Mouse (Mus musculus) 3T3-L1 (cell line): ENCODE results near the gene Mtrex.

Source experiments
- DNase-seq: peaks from one replicate; pipeline ENCODE4 v3.0.0-alpha.2; 2015; ENCODE audit warnings: low read depth, low spot score

The Mtrex gene

DNA sequence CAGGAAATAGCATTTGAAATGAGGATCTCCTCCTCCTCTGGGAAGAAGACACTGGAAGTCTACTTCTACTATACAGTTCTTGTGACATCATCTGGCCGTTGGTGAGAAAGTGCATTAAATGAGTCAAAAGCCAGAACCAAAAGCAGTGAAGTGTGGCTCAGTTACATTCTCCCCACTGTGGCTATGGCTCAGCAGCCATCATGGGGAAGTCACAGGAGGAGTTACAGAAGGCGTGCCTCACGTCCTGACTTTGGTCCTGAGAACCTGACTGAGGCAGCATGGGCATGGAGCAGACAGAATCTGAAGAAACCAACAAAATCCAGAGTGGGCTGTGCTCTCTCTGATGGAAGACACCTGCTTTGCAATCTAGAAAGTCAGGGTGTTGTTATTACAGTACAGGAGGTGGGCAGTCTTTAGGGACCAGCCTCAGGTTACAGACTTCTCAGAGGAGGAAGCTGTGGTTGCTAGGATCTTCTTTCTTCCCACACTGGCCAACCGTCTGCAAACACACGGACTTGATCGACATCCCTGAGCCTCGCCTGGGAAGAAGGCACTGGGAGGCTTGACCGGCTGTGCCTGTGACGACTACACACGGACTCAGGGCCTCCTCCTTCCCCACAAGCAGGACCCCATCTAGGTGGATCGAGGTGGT is 57.0 kb downstream of the Mtrex start:
- DNase-seq, result no peak

DNA sequence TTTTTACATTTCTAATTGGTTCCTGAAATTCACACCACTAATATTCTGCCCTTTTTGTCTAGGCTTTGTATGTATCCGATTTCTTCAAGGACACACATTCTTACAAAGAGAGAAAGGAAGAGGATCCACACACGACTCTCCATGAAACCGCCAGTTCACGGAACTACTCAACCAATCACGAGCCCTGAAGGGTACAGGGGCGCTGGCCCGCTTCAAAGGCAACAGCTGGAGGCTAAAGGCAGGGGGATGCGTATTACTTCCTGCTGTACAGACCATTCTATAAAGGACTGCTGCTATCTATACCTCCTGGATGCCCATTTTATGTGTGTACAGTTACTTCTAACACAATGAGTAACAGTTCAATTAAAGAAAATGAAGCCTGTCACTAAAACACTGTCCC is 59.8 kb downstream of the Mtrex start:
- DNase-seq, result no peak

DNA sequence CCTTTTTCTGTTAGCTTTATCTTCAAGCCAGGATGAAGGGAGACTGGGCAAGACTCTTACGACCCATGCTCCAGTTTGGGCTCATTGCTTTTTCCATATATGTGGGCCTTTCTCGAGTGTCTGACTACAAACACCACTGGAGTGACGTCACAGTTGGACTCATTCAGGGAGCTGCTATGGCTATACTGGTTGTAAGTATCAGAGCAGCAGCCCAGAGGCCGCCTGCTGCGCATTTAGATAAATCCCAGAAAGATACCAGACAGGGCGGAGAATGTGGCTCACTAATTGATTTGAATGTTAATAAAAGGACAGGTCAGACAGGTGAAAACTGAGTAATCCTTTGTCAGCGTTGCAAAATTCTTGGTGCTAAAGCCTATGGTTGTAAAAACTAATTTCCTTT is 60.4 kb downstream of the Mtrex start:
- DNase-seq, result no peak

DNA sequence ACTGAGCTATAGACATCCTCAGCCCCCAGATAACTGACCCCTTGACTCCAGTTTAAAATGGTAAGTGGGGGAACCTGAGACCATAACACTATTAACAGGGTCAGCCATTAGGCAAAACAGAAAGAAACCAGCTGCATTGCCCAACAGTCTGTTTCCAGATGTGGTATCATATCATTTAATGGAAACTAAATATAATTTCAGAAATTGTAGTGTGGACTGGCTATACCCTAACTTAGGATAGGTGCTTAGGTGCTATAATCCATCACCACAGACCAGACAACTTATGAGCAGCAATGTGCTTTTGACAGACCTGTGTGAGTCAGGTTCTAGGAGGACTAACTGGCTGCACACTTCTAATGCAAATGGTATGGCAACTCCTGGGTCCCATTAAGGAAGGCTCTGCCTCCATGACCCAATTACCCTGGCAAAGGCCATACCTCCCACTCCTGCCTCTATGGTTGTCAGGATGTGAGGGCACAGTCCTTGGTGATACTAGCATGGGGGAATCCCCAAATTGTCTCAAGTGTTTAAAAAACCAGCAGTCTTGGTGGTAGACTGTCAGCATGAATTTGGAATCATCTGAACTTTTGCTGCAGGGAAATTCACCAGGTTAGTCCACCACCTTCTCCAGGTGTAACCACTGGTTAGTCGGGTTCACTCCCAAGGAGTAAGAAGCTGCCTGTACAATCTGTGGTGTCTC is 64.1 kb downstream of the Mtrex start:
- peak; percentile 47 for DNase-seq

DNA sequence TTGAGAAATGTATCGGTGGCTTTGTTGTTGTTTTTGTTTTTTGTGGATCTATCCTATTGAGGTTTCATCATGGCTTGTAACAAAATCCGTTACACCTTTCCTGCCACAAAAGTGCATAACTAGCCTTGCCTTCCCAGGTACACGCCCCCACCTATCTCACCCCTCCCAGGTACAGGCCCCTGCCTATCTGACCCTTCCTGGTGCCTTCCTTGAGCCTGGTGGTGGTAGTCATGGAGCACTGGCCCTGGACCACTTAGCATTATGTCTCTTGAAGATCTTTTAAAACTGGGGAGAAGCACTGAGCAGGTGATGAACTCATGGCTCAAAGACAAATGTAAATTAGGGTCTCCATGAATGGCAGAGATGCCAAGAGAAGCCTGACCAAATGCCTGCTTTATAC is 64.9 kb downstream of the Mtrex start:
- DNase-seq, result no peak

DNA sequence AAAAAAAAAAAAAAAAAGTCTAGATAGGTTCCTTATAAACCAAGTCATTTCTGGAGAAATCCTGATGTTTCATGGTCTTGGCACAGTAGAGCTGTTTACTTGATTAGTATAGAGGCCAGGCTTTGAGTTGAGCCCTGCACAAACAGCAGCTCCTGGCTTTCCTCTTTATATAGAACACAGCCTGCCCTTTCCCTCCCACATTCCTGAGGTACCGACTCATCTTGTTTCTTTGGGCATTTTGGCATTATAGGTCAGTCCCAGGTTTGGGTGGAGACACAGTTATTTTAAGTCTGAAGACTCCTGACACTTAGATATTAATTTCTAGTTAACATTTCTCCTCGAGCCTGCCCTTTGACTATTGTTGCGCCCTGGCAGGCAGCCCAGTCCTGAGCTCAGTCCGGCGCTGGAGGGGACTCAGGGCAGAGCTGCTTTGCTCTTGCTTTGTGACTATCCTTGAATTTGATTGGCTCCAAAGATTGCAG is 65.3 kb downstream of the Mtrex start:
- peak; percentile 94 for DNase-seq

DNA sequence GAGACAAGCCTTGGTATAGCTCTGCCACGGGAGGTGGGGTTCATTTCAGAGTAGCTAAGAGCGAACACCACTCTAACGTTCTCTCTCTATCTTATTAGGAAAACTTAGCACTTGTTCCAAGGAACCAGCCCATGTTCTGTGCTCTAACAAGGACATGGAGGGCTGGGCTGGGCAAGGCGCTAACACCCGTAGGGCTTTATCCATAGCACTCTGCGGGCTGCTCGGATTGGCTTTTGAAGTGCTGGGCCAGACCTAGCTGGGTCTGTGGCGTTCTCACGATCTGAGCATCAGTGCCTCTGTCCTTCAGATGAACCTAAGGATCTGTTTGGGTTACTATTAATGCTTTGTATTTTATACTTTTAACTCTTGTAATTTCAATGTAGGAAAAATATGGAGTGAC is 66.3 kb downstream of the Mtrex start:
- DNase-seq, result no peak

DNA sequence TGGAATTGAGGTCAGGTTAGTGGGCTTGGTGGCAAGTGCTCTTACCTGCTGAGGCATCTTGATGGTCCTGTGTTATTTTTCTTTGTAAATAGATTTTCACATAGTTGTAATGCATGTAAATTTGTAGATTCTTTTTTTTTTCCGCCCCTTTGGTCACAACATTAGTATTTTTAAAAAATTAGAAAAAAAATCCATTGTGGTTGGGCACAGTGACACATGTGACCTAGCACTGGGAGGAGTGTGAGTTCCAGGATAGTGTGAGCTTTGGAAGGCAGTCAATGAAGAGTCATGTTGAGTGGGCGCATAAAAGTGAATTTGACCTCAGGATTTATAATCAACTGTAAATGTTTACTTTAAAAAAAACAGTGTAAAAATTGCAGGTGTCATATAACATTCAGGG is 66.8 kb downstream of the Mtrex start:
- DNase-seq, result no peak

DNA sequence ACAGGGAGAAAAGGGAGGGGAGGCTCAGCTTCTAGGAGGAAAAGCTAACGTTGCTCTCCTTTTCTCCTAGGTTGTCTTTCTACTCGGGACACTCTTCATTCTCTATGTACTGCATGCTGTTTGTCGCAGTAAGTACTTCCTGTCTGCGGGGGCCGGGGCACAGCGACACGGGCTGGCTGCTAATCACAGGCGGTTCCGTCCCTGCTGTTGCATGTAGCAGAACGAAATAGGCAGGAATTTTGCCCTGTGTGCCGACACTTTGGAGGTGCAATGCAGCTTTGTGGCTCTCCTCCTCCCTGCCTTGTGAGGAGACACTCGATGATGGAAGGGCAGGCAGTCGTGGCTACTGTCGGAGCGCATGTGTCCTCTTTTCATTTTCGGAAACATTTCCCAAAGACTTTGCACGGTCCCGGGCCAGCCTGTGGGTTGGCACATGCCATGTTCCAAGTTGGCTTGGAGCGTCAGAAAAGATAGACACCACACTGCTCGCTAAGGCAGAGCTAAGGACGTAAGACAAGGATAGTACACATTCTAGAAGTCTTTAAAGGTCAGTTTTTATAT is 67.5 kb downstream of the Mtrex start:
- no peak for DNase-seq

DNA sequence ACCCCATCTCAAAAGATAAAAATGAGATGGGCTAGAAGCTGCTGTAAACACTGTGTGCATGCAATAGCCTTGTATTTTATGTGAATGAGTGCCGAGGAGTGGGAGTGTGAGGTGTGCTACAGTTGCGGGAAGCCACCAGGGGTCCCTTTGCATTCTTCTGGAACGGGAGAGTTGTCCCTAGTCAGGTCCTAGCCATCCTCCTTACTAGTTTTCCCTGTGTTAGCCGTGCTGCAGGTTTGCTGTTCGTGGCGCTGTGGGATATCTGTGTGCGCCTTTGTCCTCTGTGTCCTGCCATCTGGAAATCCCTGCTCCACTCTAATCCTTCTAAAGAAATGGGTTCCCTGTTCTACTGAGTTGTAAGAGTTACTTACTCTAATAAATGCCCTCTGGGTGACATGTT is 69.3 kb downstream of the Mtrex start:
- no peak for DNase-seq

DNA sequence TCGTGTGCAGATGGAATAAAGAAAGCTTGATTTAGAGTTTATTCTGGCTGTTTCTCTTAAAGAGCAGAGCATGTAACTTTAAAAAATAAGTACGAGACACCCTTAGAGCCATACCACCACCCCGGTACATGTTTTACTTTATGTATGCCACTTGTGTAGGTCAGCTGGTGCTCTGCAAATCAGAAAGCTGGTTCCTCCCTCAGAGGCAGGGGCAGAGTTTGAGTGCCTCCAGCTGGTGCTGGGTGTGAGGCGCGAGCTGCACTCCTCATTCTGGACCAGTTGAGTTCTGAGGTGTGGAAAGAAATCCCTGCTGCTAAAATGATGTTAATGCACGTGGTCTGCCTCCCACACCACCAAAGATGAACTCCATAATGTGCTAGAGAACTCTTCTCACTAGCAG is 72.8 kb downstream of the Mtrex start:
- no peak for DNase-seq

DNA sequence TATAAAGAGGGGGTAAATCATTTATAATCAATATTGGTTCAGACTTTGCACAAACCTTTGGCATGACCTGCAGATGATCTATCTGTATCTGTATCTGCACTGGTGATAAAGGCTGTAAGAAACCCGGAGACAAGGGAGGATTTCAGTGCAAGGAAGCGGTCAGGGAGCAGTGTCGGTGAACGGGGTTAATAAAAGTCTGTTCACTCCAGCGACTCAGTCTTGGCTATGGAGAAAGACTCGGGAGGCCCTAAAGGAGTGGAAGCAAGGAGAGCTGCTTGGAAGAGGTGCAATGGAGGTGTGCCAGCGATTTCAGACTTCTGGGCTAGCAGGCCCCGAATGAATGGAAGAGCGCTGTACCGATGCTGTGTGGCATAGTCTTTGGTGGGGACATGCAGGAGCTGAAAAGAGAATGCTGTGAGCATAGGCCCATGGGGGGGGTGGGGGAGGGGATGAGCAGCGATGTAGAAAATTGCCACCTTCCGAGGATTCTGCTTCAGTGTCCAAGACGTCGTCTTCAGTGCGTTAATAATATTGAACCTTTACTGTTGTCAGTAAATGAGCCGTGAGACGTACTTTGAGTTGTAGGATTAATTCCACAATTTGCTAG is 73.4 kb downstream of the Mtrex start:
- DNase-seq, result no peak

DNA sequence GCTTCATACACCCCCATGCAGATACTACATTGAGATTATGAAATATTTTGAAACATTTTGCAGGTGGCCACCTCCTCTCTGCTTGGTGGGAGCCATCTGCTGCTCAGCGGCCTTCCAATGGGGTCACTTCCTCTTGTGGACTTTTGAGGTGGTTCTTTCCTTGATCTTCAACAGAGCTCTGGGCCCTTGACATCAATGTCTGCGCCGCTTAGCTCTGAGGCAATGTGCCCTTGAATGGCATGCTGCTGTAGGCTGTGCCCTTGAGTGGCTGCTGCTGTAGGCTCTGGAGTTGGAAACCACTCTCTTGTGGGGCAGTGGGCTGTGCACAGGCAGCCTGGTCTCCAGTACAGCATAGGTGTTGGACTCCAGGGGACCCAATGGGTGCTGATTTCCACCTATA is 81.3 kb downstream of the Mtrex start:
- no peak for DNase-seq

DNA sequence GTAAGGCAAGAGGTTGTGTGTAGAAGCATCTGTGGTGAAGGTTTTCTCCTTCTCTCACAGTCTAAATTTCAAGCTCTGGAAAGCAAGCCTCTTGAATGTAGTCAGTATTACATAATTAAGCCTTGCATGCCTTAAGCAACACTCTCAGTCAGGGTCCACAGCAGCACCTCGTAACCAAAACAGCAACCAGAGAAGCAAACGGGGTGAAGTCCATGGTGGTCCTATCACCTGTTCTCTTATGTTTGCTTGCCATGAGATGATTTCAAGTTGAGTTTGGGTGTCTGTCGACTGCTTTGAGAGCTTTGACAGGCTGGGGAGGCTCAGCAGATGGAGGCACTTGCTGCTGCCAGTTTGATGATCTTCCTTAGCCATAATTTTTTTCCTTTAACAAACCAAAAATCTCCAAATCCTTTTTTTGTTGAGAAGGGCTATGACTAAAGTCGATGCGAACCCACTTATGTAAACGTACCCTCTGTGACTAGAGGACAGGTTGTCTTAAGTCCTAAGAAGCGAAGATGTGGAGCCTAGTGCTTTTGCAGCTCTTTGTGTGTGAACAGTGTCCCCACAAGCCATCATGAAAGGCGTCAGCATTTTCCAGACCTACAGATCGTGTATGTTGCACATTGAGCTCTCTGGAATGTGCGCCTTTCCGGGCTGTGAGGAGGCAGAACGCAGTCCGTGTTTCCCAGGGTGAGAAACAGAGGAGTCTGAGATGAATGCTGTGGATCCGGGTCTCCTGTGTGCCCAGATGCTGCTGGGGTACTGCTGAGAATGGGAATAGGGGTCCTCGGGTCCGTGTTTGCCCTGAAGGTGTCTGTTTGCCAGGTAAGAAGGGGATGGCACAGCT is 86.7 kb downstream of the Mtrex start:
- DNase-seq, result no peak

DNA sequence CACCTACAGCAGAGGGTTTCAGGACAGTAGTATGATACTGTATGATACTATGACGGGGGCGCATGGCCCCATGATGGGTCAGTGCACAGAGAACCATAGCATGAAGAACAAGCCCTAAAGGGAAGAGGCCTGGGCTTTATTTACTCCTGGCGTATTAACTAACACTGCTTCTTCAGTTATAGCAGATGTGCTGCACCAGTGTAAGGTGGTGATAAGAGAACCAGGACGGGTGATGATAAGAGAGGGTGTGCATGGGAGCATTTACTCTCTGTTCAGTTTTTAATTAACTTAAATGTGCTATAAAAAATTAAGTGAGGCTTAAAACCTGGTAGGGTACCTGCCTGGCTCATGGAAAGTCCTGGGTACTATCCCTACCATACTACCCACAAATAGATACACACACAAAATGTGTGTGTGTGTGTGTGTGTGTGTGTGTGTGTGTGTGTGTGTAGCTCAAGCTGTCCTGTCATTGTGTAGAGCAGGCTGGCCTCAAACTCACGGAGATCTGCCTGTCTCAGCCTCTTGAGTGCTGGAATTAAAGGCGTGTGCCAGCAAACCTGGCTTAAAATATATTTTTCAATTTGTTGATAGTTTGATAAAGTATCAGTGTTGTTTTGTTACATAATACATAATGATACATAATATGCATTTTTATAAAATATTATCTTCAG is 88.5 kb downstream of the Mtrex start:
- DNase-seq, result no peak

DNA sequence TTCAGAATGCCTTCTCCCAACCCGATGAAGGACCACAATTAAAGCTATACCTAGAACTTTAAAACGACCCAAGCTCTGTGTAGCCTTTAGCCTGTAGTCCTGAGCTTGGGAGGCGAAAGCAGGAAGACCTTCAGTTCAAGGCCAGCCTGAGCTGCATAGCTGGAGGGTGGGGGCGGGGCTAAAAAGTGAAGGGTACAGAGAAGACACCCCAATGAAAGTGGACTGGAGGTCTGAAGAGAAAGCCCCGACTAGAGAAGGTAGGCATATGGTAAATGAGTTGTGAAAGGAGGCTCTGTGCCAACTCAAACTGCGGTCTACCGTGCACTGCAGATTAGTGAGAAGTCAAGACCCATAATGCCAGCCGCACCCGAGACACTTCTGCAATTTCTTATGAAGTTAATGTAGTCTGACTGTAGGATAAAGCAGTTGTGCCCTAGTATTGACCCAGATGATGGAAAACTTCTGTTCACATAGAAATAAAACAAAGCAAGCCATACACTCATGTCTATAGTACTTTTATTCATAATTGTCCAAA is 89.5 kb downstream of the Mtrex start:
- DNase-seq, result no peak

DNA sequence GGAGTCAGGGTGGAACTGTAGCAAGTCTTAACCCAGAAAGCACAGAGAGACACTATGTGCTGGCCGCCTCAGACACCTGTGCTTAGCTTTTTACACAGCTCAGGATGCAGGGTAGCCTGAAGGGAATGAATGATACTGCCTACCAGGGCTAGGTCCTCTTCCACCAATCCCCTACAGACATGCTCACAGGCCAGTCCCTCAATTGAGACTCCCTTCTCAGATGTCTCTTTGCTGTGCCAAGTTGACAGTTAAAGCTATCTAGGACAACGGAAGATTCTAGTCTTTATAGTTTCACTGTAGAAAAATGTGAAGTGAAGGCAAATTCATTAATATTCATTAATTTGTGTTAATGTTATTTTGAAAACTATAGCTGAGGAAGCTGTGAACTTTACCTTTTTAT is 90.2 kb downstream of the Mtrex start:
- no peak for DNase-seq

DNA sequence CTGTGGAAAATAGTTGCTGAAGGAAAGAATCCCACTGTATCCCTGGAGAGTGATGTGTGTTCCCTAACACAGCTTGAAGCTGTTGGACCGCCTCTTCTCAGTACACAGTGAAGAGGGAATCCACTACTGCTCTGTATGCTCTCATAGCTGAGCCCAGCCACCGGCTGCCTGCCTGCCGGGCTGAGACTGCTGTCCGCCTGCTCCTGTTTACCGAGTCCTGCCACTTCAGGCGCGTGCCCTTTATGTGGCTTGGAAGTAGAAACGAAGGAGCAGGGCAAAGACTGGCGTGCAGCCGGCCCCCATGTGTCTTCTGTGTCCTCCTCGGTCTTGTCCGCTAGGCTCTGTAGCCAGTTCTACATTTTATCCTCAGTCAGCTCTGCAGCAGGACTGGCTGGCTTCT is 92.1 kb downstream of the Mtrex start:
- DNase-seq, result no peak

DNA sequence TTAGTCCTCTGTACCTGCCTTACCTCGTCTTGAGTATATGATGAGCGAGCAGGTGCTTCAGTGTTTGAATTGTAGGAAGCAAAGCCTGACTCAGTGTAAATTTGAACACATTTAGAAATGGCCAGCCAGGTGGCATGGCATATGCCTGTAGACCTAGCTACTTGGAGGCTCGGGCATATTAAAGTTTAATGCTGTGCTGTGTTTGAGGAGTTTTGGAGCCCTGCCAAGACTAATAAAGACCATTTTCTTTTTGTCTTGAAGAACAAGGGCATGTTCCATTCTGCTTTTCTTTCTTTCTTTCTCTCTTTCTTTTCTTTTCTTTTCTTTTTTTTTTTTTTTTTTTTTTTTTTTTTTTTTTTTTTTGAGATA is 93.3 kb downstream of the Mtrex start:
- DNase-seq, result no peak

DNA sequence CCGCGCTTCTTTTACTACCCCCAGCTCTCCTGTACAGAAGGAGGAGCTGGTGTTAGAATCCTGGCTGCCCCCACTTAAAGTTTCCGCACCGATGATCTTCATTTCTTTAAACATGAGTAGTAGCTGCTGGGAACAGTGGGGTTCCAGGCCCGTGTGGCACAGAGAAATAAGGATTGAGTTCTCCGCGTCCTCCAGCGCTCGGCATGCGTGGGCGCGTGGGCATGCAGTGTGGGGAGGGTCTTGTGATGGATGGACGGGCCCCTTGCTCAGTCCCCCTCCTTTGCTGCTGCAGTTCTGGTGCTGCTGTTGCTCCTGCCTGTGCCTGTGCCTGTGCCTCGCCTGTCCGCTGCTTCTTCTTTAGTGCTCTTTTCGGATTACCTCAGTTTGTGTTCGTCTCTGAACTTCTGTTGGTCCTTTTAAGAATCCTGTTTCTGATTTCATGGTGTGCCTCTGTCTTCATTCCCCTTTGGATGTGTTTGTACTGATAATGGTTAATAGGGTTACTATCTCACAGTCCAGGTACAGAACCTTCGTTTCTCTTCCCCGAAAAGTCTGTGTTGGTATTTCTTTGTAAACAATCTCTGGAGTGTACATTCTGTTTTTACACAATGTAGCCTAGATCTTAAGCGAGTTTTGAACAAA is 93.8 kb downstream of the Mtrex start:
- no peak for DNase-seq

DNA sequence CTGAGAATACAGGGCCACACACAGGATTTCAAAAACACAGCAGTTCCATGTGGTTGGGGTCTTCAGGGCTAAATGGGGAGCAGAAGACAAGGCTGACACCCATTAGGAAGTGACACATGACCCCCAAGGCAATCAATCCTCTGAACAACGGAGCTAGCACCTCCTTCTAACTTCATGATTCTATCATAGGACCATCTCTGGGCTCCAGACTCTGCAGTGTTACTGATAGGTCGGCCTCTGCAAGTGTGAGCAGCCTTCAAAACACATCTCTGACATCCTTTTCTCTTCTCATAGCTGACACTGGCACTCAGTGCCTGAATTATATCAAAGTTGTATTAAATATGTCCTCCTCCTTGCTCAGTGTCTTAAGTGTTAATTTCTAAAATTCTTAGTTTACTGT is 94.6 kb downstream of the Mtrex start:
- no peak for DNase-seq
